Mouse (Mus musculus): ENCODE measurements around the gene Olfr54.

GRCm38 (mm10) chr11:51059151-51059571 lies 45.1 kb downstream of the Olfr54 start, which contains the start of gene Zfp354a:
- no peak for TF ChIP-seq EP300 (IDR thresholded peaks at IDR 0.05; ENCODE audit: insufficient read depth, low read depth, low read length)
- TF ChIP-seq CTCF (IDR thresholded peaks at IDR 0.05), result 0 out of 2 replicates have a peak, but pooled peaks have one; percentile 15
- no peak for TF ChIP-seq POLR2A (IDR thresholded peaks at IDR 0.05; ENCODE audit: insufficient read depth, low read depth, low read length)
